18 mouse cellular contexts compared by ENCODE assay signal in genomic region chr4:85434734-85435133, GRCm38 (mm10).
DNase-seq lines count a peak whose midpoint lies in the region; ATAC-seq and TF ChIP-seq lines count a peak whose summit lies in the region.
"Had no signal": no experiment of that assay in that cellular context is flagged by ENCODE, and none has a peak within 500 bp of the region (broad histone marks: within the 10 kb centered on the region; RNA-seq: fewer than 3 reads in every experiment).

No protein-coding gene starts in this region.

- H3K4me3 ChIP-seq in heart, embryonic 11.5 days (ENCODE audit: low read depth, low read length) = no peak overlapping the region
- H3K4me3 ChIP-seq in midbrain, postnatal 0 days (ENCODE audit: low read depth, low read length) = no peak overlapping the region
- H3K4me3 ChIP-seq: embryonic facial prominence, embryonic 15.5 days; forebrain, embryonic 13.5 days; hindbrain, embryonic 13.5 days; midbrain, embryonic 13.5 days had no signal

- ATAC-seq in heart, embryonic 11.5 days (replicated peaks; ENCODE audit: insufficient number of reproducible peaks, low FRiP score, low TSS enrichment) = no peak
- no peak for ATAC-seq in midbrain, postnatal 0 days (ENCODE audit: low FRiP score)
- ATAC-seq: forebrain, embryonic 13.5 days; liver, postnatal 0 days; midbrain, embryonic 13.5 days had no signal

- H3K27me3 ChIP-seq in heart, embryonic 11.5 days (ENCODE audit: control insufficient read depth, insufficient read depth, low read length) = no peaks in the 10 kb centered on the region
- no peaks in the 10 kb centered on the region for H3K27me3 ChIP-seq in midbrain, postnatal 0 days (ENCODE audit: insufficient read depth, low read length)
- H3K27me3 ChIP-seq: CH12.LX; embryonic facial prominence, embryonic 15.5 days; forebrain, embryonic 13.5 days; hindbrain, embryonic 13.5 days; midbrain, embryonic 13.5 days had no signal

- intact Hi-C loops in gastrocnemius, postnatal 36 days (cut with DNase I) = no loop called here
- intact Hi-C loops in left cerebral cortex, postnatal 10 days (cut with DNase I) = no loop called here

- TF ChIP-seq CTCF in midbrain, postnatal 0 days (IDR thresholded peaks at IDR 0.05) = no peak

- H3K36me3 ChIP-seq in heart, embryonic 11.5 days (ENCODE audit: control insufficient read depth, insufficient read depth, low read length) = no peaks in the 10 kb centered on the region
- no peaks in the 10 kb centered on the region for H3K36me3 ChIP-seq in midbrain, postnatal 0 days (ENCODE audit: insufficient read depth, low read length)
- H3K36me3 ChIP-seq: embryonic facial prominence, embryonic 15.5 days; hindbrain, embryonic 13.5 days; midbrain, embryonic 13.5 days had no signal

- H3K4me2 ChIP-seq in heart, embryonic 11.5 days = no peak overlapping the region
- H3K4me2 ChIP-seq in midbrain, postnatal 0 days (ENCODE audit: low read depth, low read length, poor library complexity, severe bottlenecking) = no peak overlapping the region
- H3K4me2 ChIP-seq: embryonic facial prominence, embryonic 15.5 days; forebrain, embryonic 13.5 days; hindbrain, embryonic 13.5 days; midbrain, embryonic 13.5 days had no signal

- peak; percentile 20 for DNase-seq in embryo, embryonic 10 days (ENCODE audit: low spot score)
- no peak for DNase-seq in embryo, embryonic 9.5 days (ENCODE audit: extremely low spot score)
- DNase-seq in lung, postnatal 25 days (ENCODE audit: low spot score) = peak; percentile 4
- no peak for DNase-seq in lung, postnatal 10 days
- DNase-seq in gastrocnemius, postnatal 36 days = peak; percentile 16 to 26
- no peak for DNase-seq in left cerebral cortex, postnatal 10 days (ENCODE audit: extremely low spot score in 1 of 2, low spot score in 2 of 2)
- DNase-seq in midbrain, postnatal 0 days (ENCODE audit: low spot score) = no peak
- DNase-seq: cerebellum, adult 2 months; kidney, adult 2 months; liver, postnatal 0 days; right cerebral cortex, postnatal 14 days; thymus, adult 2 months had no signal

- no peak overlapping the region for H3K27ac ChIP-seq in heart, embryonic 11.5 days (ENCODE audit: low read depth, low read length)
- no peak overlapping the region for H3K27ac ChIP-seq in midbrain, postnatal 0 days (ENCODE audit: low read depth, low read length)
- H3K27ac ChIP-seq: embryonic facial prominence, embryonic 15.5 days; forebrain, embryonic 13.5 days; hindbrain, embryonic 13.5 days; midbrain, embryonic 13.5 days had no signal

- H3K4me1 ChIP-seq in heart, embryonic 11.5 days (ENCODE audit: control insufficient read depth, insufficient read depth, low read length) = no peaks in the 10 kb centered on the region
- no peaks in the 10 kb centered on the region for H3K4me1 ChIP-seq in midbrain, postnatal 0 days (ENCODE audit: insufficient read depth, low read length)
- H3K4me1 ChIP-seq: embryonic facial prominence, embryonic 15.5 days; hindbrain, embryonic 13.5 days; midbrain, embryonic 13.5 days had no signal

- H3K9me3 ChIP-seq in heart, embryonic 11.5 days (replicated peaks; ENCODE audit: control insufficient read depth, low read length) = no peaks in the 10 kb centered on the region
- H3K9me3 ChIP-seq in midbrain, postnatal 0 days (ENCODE audit: low read length) = no peaks in the 10 kb centered on the region
- H3K9me3 ChIP-seq: embryonic facial prominence, embryonic 15.5 days; forebrain, embryonic 13.5 days; hindbrain, embryonic 13.5 days; midbrain, embryonic 13.5 days had no signal

- 42% methylated on average over 8 of the region's 8 CpGs for WGBS in heart, embryonic 11.5 days (ENCODE audit: insufficient replicate concordance)
- 53% methylated on average over 8 of the region's 8 CpGs for WGBS in midbrain, postnatal 0 days

- no peak overlapping the region for H3K9ac ChIP-seq in heart, embryonic 11.5 days (ENCODE audit: low read depth, low read length)
- H3K9ac ChIP-seq in midbrain, postnatal 0 days (replicated peaks; ENCODE audit: low read length, poor library complexity, severe bottlenecking) = no peak overlapping the region
- H3K9ac ChIP-seq: embryonic facial prominence, embryonic 15.5 days; forebrain, embryonic 13.5 days; hindbrain, embryonic 13.5 days; liver, postnatal 0 days; midbrain, embryonic 13.5 days had no signal

Comparison
In these comparisons a context has a peak if more than half of its experiments do, and no peak if none do; other contexts are left out.
1. DNase-seq: peak in embryo, embryonic 10 days (single experiment), lung, postnatal 25 days (single experiment) and gastrocnemius, postnatal 36 days (2 of 2); none in embryo, embryonic 9.5 days (single experiment), lung, postnatal 10 days (single experiment), left cerebral cortex, postnatal 10 days (0 of 2) and midbrain, postnatal 0 days (single experiment).